Mouse (Mus musculus) testis, postnatal 10 days (tissue): ENCODE measurements at regions not wholly inside any gene's neighbourhood (a gene's known extent, or its start where the extent isn't known, plus 50 kb on each side); places are given as distances from the start of the nearest gene placed in this dataset.
"Not testable (repeated sequence)": the region's sequence is repeated elsewhere in the genome, so short reads cannot be mapped to it uniquely, and the experiment has no call there.

ENCODE experiments used
- DNase-seq: peaks from one replicate; pipeline ENCODE4 v3.0.0; 2021; ENCODE audit warnings: low spot score

GRCm38 (mm10) chr5:26573446-26573845 is 243.6 kb upstream of the Dpp6 start:
- DNase-seq: no peak

- no peak for DNase-seq
Observed at GRCm38 (mm10) chr5:26586108-26586507, 230.9 kb upstream of the Dpp6 start.

- no peak for DNase-seq
Observed at GRCm38 (mm10) chr5:26590886-26591285, 226.1 kb upstream of the Dpp6 start.

DNA sequence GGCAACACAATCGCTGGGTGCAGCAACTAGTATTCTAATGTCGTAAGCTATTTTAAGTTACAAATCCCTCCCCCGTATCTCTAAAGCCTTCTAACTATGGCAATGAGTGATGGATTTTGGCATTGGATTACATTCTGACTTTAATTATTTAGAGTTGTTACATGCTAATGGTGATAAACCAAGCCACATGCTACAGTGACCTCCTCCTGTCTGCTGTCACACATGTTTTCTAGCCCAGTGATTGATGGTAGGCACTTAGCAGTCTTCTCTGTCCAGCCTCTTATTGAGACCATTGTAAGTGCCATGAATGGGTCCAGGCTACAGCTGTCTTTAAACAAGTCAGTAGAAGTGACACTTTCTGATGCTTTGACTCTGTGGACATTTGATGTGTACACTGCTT is 224.7 kb upstream of the Dpp6 start:
- DNase-seq: no peak

DNA sequence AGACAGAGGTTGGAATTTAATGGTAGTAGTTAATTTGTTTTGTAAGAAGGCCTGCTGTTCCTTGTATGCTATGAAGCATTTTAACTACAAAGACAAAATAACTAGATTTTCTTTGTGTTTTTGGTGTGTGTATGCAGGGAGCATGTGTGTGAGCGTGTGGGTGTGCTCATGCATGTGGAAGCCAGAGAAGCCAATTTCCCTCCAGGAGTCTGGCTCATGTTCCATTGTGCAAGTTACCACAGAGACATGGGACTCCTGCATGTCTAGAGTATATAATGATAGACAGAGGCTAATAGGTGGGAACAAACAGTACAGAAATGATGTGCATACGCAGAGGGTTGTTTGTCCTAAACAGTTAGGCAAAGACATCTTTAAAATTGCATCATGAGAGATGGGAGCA is 219.0 kb upstream of the Dpp6 start:
- DNase-seq: no peak

- no peak for DNase-seq
Observed at GRCm38 (mm10) chr5:26619272-26619671, 197.7 kb upstream of the Dpp6 start.

GRCm38 (mm10) chr5:26622116-26622515 is 194.9 kb upstream of the Dpp6 start:
- no peak for DNase-seq

DNA sequence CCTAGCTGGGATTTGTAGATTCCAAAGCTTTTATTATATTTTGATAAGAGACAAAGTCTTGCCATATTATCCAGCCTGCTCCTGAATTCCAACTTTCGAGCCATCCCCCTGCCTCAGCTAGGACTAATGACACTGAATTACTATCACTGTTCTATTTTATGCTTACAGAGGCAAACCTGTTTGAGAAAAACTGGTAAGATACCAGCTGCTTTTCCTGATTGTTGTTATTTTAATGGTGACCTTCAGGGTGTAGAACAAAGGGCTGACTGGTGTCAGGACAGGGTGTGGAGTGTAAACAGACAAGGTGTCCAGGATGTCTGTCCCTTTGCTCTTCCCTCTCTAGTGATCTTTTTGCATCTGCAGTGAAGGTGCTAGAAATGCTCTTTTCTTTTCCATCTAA is 145.5 kb upstream of the Dpp6 start:
- DNase-seq: no peak

- DNase-seq: no peak
Observed at GRCm38 (mm10) chr5:26689775-26690174, 127.2 kb upstream of the Dpp6 start.

DNA sequence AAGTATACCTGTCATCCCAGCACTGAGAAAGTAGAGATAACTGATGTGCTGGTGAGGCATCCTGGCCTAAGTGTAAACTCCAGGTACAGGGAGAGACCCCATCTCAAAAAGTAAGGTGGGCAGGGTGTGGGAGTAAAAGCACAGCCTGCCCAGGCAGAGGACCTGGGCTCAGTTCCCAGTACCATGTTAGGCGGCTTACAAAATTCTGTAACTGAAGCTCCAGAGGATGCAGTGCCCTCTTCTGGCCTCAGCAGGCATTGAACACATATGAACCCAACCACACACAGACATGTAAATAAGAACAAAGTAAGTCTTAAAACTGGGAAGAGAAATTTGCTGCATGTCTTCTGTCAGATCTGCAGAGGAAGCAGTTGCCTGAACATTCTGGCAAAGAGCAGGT is 125.9 kb upstream of the Dpp6 start:
- no peak for DNase-seq

- DNase-seq: no peak
Observed at GRCm38 (mm10) chr5:26692013-26692412, 125.0 kb upstream of the Dpp6 start.

- DNase-seq: not testable (repeated sequence)
Observed at GRCm38 (mm10) chr5:26703621-26704020, 113.4 kb upstream of the Dpp6 start.

DNA sequence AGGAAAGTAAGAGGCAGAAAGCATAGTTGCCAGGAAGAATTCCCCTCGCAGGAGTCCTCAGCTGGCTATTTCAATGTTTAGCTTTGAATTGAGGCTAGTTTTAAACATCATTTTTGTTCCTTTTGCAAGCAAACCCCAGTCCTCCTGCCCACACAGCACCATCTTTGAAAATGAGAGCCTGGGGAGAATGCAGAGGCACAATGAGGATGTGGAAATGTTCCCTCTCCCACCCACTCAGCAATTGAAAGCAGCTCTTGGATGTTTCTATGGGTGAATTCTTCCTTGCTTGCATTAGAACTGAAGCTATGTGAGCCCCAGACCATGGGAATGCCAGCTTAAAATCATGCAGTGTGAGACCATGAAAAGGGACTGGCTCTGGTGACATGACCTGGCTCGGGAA is 109.3 kb upstream of the Dpp6 start:
- DNase-seq: no peak

DNA sequence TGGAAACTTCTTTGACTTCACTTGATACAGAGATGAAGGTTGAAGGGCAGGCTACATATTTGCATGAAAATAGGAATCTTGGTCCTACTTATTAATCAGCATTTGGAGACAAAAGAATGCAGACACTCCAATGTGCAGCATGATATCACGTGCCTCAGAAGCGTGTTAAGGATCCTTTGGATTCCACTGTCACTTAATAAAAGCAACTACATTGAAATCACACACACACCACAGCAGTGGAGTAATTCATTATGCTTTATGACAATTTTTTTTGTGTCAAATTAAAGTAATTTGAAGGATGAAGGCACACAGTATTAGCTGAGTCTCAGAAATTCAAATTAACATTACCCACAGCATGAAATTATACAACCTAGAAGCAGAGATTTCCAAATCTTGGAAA is 92.5 kb upstream of the Dpp6 start:
- no peak for DNase-seq

DNA sequence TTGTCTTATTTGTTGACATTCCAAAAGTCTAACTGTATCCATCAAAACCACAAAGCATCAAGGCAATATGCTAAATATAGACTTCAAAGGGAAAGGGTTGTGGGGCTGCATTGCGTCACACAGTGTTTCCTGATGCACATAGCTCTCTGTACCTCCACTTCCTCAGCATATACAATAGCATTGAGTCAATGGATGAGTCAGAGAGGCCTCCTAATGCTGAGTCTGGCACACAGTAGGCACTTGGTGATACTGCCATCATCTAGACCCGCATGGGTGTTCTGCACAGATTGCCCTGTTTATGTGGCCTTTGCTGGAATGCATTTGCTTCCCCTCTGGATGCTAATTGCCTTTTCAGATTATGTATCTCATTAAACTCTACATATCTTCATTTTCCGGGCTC is 91.0 kb upstream of the Dpp6 start:
- DNase-seq: no peak

- not testable (repeated sequence) for DNase-seq
Observed at GRCm38 (mm10) chr5:26751196-26751595, 65.8 kb upstream of the Dpp6 start.

GRCm38 (mm10) chr5:26751601-26752305 is 65.2 kb upstream of the Dpp6 start:
- DNase-seq: not testable (repeated sequence)

GRCm38 (mm10) chr5:26754129-26754528 is 62.9 kb upstream of the Dpp6 start:
- not testable (repeated sequence) for DNase-seq
